Mouse (Mus musculus) erythroid progenitor cell, adult 5-6 weeks (primary cell): ENCODE results near the gene Rps6ka5. TPM values are rescaled to one million over a fixed set of nuclear protein-coding genes. Genes with fewer than 3 reads are reported as not detected.

Experiments used
- ATAC-seq: replicated peaks from 2 replicates; pipeline ENCODE4 v1.8.0; 2016; ENCODE audit warnings: moderate number of reproducible peaks, mild to moderate bottlenecking, moderate TSS enrichment, inconsistent platforms; ENCODE audit not compliant: poor library complexity, low FRiP score, severe bottlenecking
- total RNA-seq, 2 experiments: library from RNA; stranded (forward) in 1 of 2; stranded (reverse) in 1 of 2; fragments of 150-400 nt in 1 of 2; fragments of 186-747, 209-891 nt in 1 of 2; gene quantifications; 2 replicates each; pipeline versions ENCODE4 v1.2.3 to v1.2.4; 2015 to 2017; ENCODE audit warnings: low replicate concordance in 2 of 2

Gene Rps6ka5
- total RNA-seq, 2 experiments from 2014 or later, result 21.6 to 22.2 TPM

- ATAC-seq, result no peak
These were observed 187.5 kb downstream of the Rps6ka5 start for GRCm38 (mm10) chr12:100539158-100539714.

- ATAC-seq, result no peak
These were observed 188.2 kb downstream of the Rps6ka5 start for GRCm38 (mm10) chr12:100538445-100539157.

- no peak for ATAC-seq
These were observed 189.7 kb downstream of the Rps6ka5 start for GRCm38 (mm10) chr12:100537091-100537490.

GRCm38 (mm10) chr12:100535028-100535427, 191.8 kb downstream of the Rps6ka5 start:
- ATAC-seq, result no peak

GRCm38 (mm10) chr12:100534028-100534427, 192.8 kb downstream of the Rps6ka5 start:
- no peak for ATAC-seq

- ATAC-seq, result no peak
These were observed 193.6 kb downstream of the Rps6ka5 start for GRCm38 (mm10) chr12:100533209-100533608.

- no peak for ATAC-seq
These were observed 195.0 kb downstream of the Rps6ka5 start for GRCm38 (mm10) chr12:100531740-100532139.

- ATAC-seq, result no peak
These were observed 195.9 kb downstream of the Rps6ka5 start for GRCm38 (mm10) chr12:100530871-100531270.

- no peak for ATAC-seq
These were observed 197.1 kb downstream of the Rps6ka5 start for GRCm38 (mm10) chr12:100529651-100530050.

- no peak for ATAC-seq
These were observed 197.6 kb downstream of the Rps6ka5 start for GRCm38 (mm10) chr12:100529172-100529571.

GRCm38 (mm10) chr12:100528246-100528645, 198.5 kb downstream of the Rps6ka5 start:
- no peak for ATAC-seq

- ATAC-seq, result no peak
These were observed 199.0 kb downstream of the Rps6ka5 start for GRCm38 (mm10) chr12:100527753-100528152.

- ATAC-seq, result no peak
These were observed 199.5 kb downstream of the Rps6ka5 start for GRCm38 (mm10) chr12:100527241-100527640.

- ATAC-seq, result no peak
These were observed 200.8 kb downstream of the Rps6ka5 start for GRCm38 (mm10) chr12:100525939-100526338.

- peak; percentile 36; the same call in 1 of the 2 replicates for ATAC-seq
These were observed 206.0 kb downstream of the Rps6ka5 start, which contains the start of gene Ttc7b for GRCm38 (mm10) chr12:100520794-100521186. Gene Ttc7b, minus strand, starts transcription at chr12:100520826.

- no peak for ATAC-seq
These were observed 206.5 kb downstream of the Rps6ka5 start for GRCm38 (mm10) chr12:100520077-100520793.

- no peak for ATAC-seq
These were observed 207.1 kb downstream of the Rps6ka5 start for GRCm38 (mm10) chr12:100519684-100520076.

GRCm38 (mm10) chr12:100517371-100517770, 209.4 kb downstream of the Rps6ka5 start:
- no peak for ATAC-seq

- no peak for ATAC-seq
These were observed 210.5 kb downstream of the Rps6ka5 start for GRCm38 (mm10) chr12:100516161-100516838.

GRCm38 (mm10) chr12:100515493-100515892, 211.3 kb downstream of the Rps6ka5 start:
- ATAC-seq, result no peak
